In the genomic region with DNA sequence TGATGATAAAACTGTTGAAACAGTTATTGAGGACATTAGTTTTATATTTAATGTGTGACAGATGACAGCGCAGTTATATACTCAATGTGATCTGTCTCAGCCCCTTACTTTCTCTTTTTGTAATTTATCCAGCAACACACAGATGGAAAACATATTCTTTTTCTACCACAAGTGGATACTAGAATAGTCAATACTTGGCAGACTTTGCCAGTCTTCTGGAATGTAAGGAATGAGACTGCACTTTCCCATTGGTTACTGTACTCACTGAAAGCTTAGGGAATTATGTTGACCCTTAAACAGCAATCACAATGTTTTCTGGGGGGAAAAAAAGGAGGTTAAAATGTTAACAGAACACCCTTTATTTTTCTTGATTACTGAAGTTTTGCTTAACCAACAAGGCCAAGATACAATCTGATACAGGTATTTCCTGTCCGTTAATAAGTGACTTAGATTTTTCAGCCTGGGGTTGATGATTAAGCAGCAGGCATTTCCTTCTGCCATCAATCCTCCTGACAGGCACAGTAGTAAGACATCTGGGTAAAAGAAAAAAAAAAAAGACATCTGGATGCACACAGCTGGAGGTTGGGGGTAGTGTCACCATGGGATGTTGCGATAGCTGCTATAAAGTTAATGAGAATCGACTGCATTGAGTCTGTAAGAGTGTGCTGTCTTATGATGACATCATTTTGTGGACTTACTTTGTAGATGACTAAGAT, we compare ENCODE assay signal across 15 mouse cellular contexts.
DNase-seq lines count a peak whose midpoint lies in the region; ATAC-seq and TF ChIP-seq lines count a peak whose summit lies in the region.
"Had no signal": no experiment of that assay in that cellular context is flagged by ENCODE, and none has a peak within 500 bp of the region (broad histone marks: within the 10 kb centered on the region; RNA-seq: fewer than 3 reads in every experiment).

No protein-coding gene starts in this region.

- no peak for ATAC-seq in heart, embryonic 13.5 days (ENCODE audit: extremely low read depth, insufficient number of reproducible peaks, low FRiP score, low TSS enrichment)
- no peak for ATAC-seq in heart, embryonic 12.5 days (ENCODE audit: insufficient number of reproducible peaks, low FRiP score)
- ATAC-seq in kidney, embryonic 14.5 days (ENCODE audit: low FRiP score, low TSS enrichment), result peak; percentile 87
- peak; percentile 45; the same call in 1 of the 2 replicates for ATAC-seq in neural tube, embryonic 15.5 days (ENCODE audit: low FRiP score)
- ATAC-seq: forebrain, postnatal 0 days; hindbrain, embryonic 16.5 days had no signal

- TF ChIP-seq POLR2A in embryonic fibroblast, embryonic 13.5 days (IDR thresholded peaks at IDR 0.05; ENCODE audit: low read depth, low read length), result no peak

- H3K4me2 ChIP-seq in heart, embryonic 13.5 days, result no peak overlapping the region
- no peak overlapping the region for H3K4me2 ChIP-seq in heart, embryonic 12.5 days
- H3K4me2 ChIP-seq in kidney, embryonic 14.5 days (replicated peaks; ENCODE audit: low read depth, low read length), result no peak overlapping the region
- H3K4me2 ChIP-seq in neural tube, embryonic 15.5 days, result no peak overlapping the region
- H3K4me2 ChIP-seq: neural tube, embryonic 12.5 days had no signal

- 0 out of 2 replicates have a peak overlapping the region, but pooled peaks have one; percentile 1 for H3K27ac ChIP-seq in heart, embryonic 13.5 days (replicated peaks)
- H3K27ac ChIP-seq in heart, embryonic 12.5 days (ENCODE audit: poor library complexity, severe bottlenecking), result no peak overlapping the region
- peak overlapping the region; percentile 92 for H3K27ac ChIP-seq in embryonic fibroblast, embryonic 13.5 days (ENCODE audit: insufficient read depth, low read length)
- no peak overlapping the region; the same call in 1 of the 2 replicates for H3K27ac ChIP-seq in kidney, embryonic 14.5 days (ENCODE audit: low read depth, low read length)
- H3K27ac ChIP-seq in neural tube, embryonic 15.5 days (replicated peaks), result no peak overlapping the region
- H3K27ac ChIP-seq: heart, adult 2 months; neural tube, embryonic 12.5 days had no signal

- 59% methylated on average over 4 of the region's 4 CpGs for WGBS in heart, embryonic 13.5 days
- 55% methylated on average over 4 of the region's 4 CpGs for WGBS in heart, embryonic 12.5 days
- 39% methylated on average over 4 of the region's 4 CpGs for WGBS in kidney, embryonic 14.5 days
- WGBS in neural tube, embryonic 15.5 days, result 64% methylated on average over 4 of the region's 4 CpGs

- H3K36me3 ChIP-seq in heart, embryonic 13.5 days, result 0 out of 2 replicates have a peak, but pooled peaks cover 7% of the 10 kb centered on the region
- H3K36me3 ChIP-seq in heart, embryonic 12.5 days, result no peaks in the 10 kb centered on the region; the same call in 1 of the 2 replicates
- H3K36me3 ChIP-seq in kidney, embryonic 14.5 days (ENCODE audit: control insufficient read depth, insufficient read depth, low read length), result no peaks in the 10 kb centered on the region
- no peaks in the 10 kb centered on the region for H3K36me3 ChIP-seq in neural tube, embryonic 15.5 days
- H3K36me3 ChIP-seq: neural tube, embryonic 12.5 days had no signal

- no peaks in the 10 kb centered on the region for H3K27me3 ChIP-seq in heart, embryonic 13.5 days (replicated peaks)
- H3K27me3 ChIP-seq in heart, embryonic 12.5 days (replicated peaks), result no peaks in the 10 kb centered on the region
- no peaks in the 10 kb centered on the region for H3K27me3 ChIP-seq in kidney, embryonic 14.5 days (ENCODE audit: control insufficient read depth, insufficient read depth, low read length)
- no peaks in the 10 kb centered on the region for H3K27me3 ChIP-seq in neural tube, embryonic 15.5 days (replicated peaks)
- H3K27me3 ChIP-seq: neural tube, embryonic 12.5 days had no signal

- H3K4me3 ChIP-seq in heart, embryonic 13.5 days, result no peak overlapping the region
- no peak overlapping the region for H3K4me3 ChIP-seq in heart, embryonic 12.5 days
- no peak overlapping the region for H3K4me3 ChIP-seq in embryonic fibroblast, embryonic 13.5 days (ENCODE audit: insufficient read depth, low read length)
- no peak overlapping the region for H3K4me3 ChIP-seq in kidney, embryonic 14.5 days (ENCODE audit: low read length)
- H3K4me3 ChIP-seq in neural tube, embryonic 15.5 days (replicated peaks), result no peak overlapping the region
- H3K4me3 ChIP-seq: heart, adult 2 months; neural tube, embryonic 12.5 days had no signal

- no peak overlapping the region for H3K9ac ChIP-seq in heart, embryonic 13.5 days
- no peak overlapping the region for H3K9ac ChIP-seq in heart, embryonic 12.5 days
- H3K9ac ChIP-seq in kidney, embryonic 14.5 days (ENCODE audit: low read depth, low read length), result no peak overlapping the region
- H3K9ac ChIP-seq in neural tube, embryonic 15.5 days (replicated peaks), result no peak overlapping the region
- H3K9ac ChIP-seq: forebrain, postnatal 0 days; neural tube, embryonic 12.5 days had no signal

- no peak for TF ChIP-seq CTCF in embryonic fibroblast, embryonic 13.5 days (IDR thresholded peaks at IDR 0.05; ENCODE audit: borderline replicate concordance, insufficient read depth, low read length)

- DNase-seq in cerebellum, adult 9-10 months, result no peak
- DNase-seq in layer of hippocampus, adult 11-12 months (ENCODE audit: low spot score), result no peak
- no peak for DNase-seq in frontal cortex, postnatal 10 days (ENCODE audit: low spot score in 2 of 2)
- DNase-seq: cerebellum, postnatal 25 days; forebrain, postnatal 0 days; heart, adult 2 months; right cerebral cortex, postnatal 14 days; thymus, postnatal 36 days had no signal

- no peaks in the 10 kb centered on the region for H3K9me3 ChIP-seq in heart, embryonic 13.5 days
- no peaks in the 10 kb centered on the region for H3K9me3 ChIP-seq in heart, embryonic 12.5 days (replicated peaks)
- no peaks in the 10 kb centered on the region for H3K9me3 ChIP-seq in kidney, embryonic 14.5 days (ENCODE audit: control insufficient read depth, low read length)
- no peaks in the 10 kb centered on the region for H3K9me3 ChIP-seq in neural tube, embryonic 15.5 days (replicated peaks)
- H3K9me3 ChIP-seq: neural tube, embryonic 12.5 days had no signal

- H3K4me1 ChIP-seq in heart, embryonic 13.5 days, result peaks cover 31% of the 10 kb centered on the region
- peaks cover 23% of the 10 kb centered on the region for H3K4me1 ChIP-seq in heart, embryonic 12.5 days (replicated peaks)
- no peaks in the 10 kb centered on the region; the same call in 1 of the 2 replicates for H3K4me1 ChIP-seq in embryonic fibroblast, embryonic 13.5 days (ENCODE audit: control insufficient read depth, insufficient read depth, low read length)
- 0 out of 2 replicates have a peak, but pooled peaks cover 11% of the 10 kb centered on the region for H3K4me1 ChIP-seq in kidney, embryonic 14.5 days (ENCODE audit: control insufficient read depth, insufficient read depth, low read length)
- no peaks in the 10 kb centered on the region for H3K4me1 ChIP-seq in neural tube, embryonic 15.5 days
- H3K4me1 ChIP-seq: neural tube, embryonic 12.5 days had no signal

Comparison
In these comparisons a context has a peak if more than half of its experiments do, and no peak if none do; other contexts are left out.
1. H3K27ac ChIP-seq: peak in heart, embryonic 13.5 days (single experiment) and embryonic fibroblast, embryonic 13.5 days (single experiment); none in heart, embryonic 12.5 days (single experiment), kidney, embryonic 14.5 days (single experiment) and neural tube, embryonic 15.5 days (single experiment).
2. ATAC-seq: peak in kidney, embryonic 14.5 days (single experiment) and neural tube, embryonic 15.5 days (single experiment); none in heart, embryonic 13.5 days (single experiment) and heart, embryonic 12.5 days (single experiment).